Mouse (Mus musculus): Measurements from ENCODE around the gene Msh5. TPM values are rescaled to one million over a fixed set of nuclear protein-coding genes. Genes with fewer than 3 reads are reported as not detected.
A peak's percentile ranks its signal among the peaks of the same experiment; 100 is the strongest.

Msh5 gene
- polyA plus RNA-seq, 1 experiment from 2014 or later, result 1.4 TPM

DNA sequence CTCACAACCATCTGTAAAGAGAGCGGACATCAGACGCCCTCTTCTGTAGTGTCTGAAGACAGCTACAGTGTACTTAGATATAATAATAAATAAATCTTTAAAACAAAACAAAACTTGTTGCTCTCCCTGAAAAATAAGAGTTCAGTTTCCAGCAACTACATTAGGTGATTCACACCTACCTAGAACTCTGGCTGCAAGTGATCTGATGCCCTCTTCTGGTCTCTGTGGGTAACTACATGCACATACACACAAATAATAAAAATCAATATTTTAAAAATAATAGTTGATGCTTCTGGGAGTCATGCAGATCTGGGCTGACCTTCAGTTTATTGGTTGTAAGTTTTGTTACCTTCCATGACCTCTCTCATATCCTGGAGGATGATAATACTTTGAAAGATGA lies 62.3 kb downstream of the Msh5 start:
- Histone ChIP-seq H3K9ac (ENCODE audit: low read depth, low read length) (no peak overlapping the region), H3K27ac (ENCODE audit: low read depth, low read length) (no peak overlapping the region), H3K4me2 (replicated peaks; ENCODE audit: low read depth) (no peak overlapping the region), H3K9me3 (ENCODE audit: control insufficient read depth) (no peaks in the 10 kb centered on the region), H3K27me3 (replicated peaks; ENCODE audit: control insufficient read depth, insufficient read depth, low read length) (no peaks in the 10 kb centered on the region), H3K4me3 (ENCODE audit: low read depth, low read length) (no peak overlapping the region), H3K36me3 (ENCODE audit: control insufficient read depth, insufficient read depth) (peaks cover 17% of the 10 kb centered on the region), H3K4me1 (replicated peaks; ENCODE audit: control insufficient read depth, insufficient read depth, low read length) (no peaks in the 10 kb centered on the region)
- no peak for ATAC-seq
- 69% methylated on average over 2 of the region's 2 CpGs for whole genome bisulfite sequencing
- TF ChIP-seq CTCF (IDR thresholded peaks at IDR 0.05; ENCODE audit: low read depth), result peak; percentile 82

DNA sequence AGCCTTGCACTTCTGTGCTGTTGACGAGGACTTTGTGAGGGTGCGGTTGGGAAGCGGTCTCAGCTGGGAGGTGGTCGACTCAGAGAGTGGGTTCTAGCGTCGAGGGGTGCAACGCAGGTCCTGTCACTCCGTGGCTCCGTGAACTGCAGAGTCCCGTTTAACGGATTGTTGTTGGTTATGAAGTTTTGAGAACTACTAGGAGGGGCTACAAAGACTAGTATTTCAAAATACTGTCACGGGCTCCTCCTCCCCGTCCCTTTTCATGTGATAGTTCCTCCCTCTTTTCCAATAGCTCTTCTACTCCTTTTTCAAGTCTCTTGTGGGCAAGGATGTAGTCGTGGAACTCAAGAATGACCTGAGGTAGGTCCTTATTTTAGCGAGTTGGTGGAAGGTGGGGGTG lies 64.2 kb downstream of the Msh5 start:
- peak; percentile 8; the same call in 1 of the 2 replicates for ATAC-seq
- under 1% methylated on average over 15 of the region's 15 CpGs for WGBS
- Histone ChIP-seq H3K27me3 (replicated peaks; ENCODE audit: control insufficient read depth, insufficient read depth, low read length) (no peaks in the 10 kb centered on the region), H3K4me2 (replicated peaks; ENCODE audit: low read depth) (peak overlapping the region; percentile 91), H3K9ac (ENCODE audit: low read depth, low read length) (peak overlapping the region; percentile 72), H3K9me3 (ENCODE audit: control insufficient read depth) (no peaks in the 10 kb centered on the region), H3K36me3 (ENCODE audit: control insufficient read depth, insufficient read depth) (peaks cover 17% of the 10 kb centered on the region), H3K4me3 (ENCODE audit: low read depth, low read length) (peak overlapping the region; percentile 73), H3K4me1 (replicated peaks; ENCODE audit: control insufficient read depth, insufficient read depth, low read length) (no peaks in the 10 kb centered on the region), H3K27ac (ENCODE audit: low read depth, low read length) (peak overlapping the region; percentile 93)
- TF ChIP-seq CTCF (IDR thresholded peaks at IDR 0.05; ENCODE audit: low read depth), result no peak

DNA sequence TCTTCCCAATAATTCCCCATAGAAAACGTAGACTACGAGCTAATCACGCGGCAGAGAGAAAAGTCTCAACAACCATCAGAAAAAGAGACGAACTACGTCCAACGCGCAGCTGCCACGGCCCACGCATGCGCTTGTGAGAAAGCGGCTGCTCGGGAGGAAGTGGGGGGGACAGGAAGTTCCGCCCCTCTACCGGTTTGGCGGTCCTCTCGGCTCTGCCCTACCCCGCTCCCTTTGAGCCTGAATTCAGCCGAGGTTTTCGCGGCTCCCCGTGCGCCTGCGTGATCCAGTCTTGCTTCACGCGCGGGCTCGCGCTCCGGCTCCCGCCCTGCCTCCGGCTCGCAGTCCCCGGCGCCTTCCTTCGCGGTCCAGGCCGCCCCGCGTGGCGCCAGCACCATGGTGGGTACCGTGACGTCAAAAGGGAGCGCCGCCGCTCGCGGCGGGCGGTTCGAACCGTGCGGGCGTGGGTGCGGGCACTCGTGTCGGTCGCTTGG lies 64.8 kb downstream of the Msh5 start, which contains the start of gene Lsm2:
Lsm2 (plus strand) TSS at position 173 of the 491 bp plus-strand sequence.
- peak; percentile 17; the same call in 1 of the 2 replicates for TF ChIP-seq CTCF (IDR thresholded peaks at IDR 0.05; ENCODE audit: low read depth)

DNA sequence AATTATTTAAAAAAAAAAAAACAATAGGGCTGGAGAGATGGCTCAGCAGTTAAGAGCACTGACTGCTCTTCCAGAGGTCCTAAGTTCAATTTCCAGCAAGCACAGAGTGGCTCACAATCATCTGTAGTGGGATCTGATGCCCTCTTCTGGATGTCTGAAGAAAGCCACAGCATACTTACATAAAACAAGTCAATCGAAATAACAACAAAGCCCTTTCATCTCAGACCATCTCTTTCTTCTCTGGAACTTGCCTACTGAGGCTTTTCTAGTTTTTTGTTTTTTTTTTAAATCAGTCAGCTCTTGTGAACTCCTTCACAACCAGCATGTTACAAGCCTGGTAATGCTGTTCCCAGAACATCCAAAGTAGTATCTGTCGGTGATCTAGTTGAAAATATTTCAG lies 65.9 kb downstream of the Msh5 start:
- Histone ChIP-seq H3K27me3 (replicated peaks; ENCODE audit: control insufficient read depth, insufficient read depth, low read length) (no peaks in the 10 kb centered on the region), H3K27ac (ENCODE audit: low read depth, low read length) (0 out of 2 replicates have a peak overlapping the region, but pooled peaks have one; percentile 17), H3K4me2 (replicated peaks; ENCODE audit: low read depth) (peak overlapping the region; percentile 91), H3K4me3 (ENCODE audit: low read depth, low read length) (peak overlapping the region; percentile 73), H3K9me3 (ENCODE audit: control insufficient read depth) (no peaks in the 10 kb centered on the region), H3K4me1 (replicated peaks; ENCODE audit: control insufficient read depth, insufficient read depth, low read length) (no peaks in the 10 kb centered on the region), H3K9ac (ENCODE audit: low read depth, low read length) (peak overlapping the region; percentile 72; the same call in 1 of the 2 replicates), H3K36me3 (ENCODE audit: control insufficient read depth, insufficient read depth) (peaks cover 9% of the 10 kb centered on the region)
- 3% methylated on average over 2 of the region's 2 CpGs for WGBS
- ATAC-seq, result no peak
- peak; percentile 86 for TF ChIP-seq CTCF (IDR thresholded peaks at IDR 0.05; ENCODE audit: low read depth)

More for the DNA sequence above, 64.8 kb downstream of the Msh5 start, which contains the start of gene Lsm2:
- no peaks in the 10 kb centered on the region for H3K4me1 ChIP-seq (replicated peaks; ENCODE audit: control insufficient read depth, insufficient read depth, low read length)
- peak within 1 kb of the TSS; percentile 93 for H3K27ac ChIP-seq (ENCODE audit: low read depth, low read length)
- H3K4me2 ChIP-seq (replicated peaks; ENCODE audit: low read depth), result peak within 1 kb of the TSS; percentile 91
- peaks cover 17% of the 10 kb centered on the region for H3K36me3 ChIP-seq (ENCODE audit: control insufficient read depth, insufficient read depth)
- peak within 1 kb of the TSS; percentile 73 for H3K4me3 ChIP-seq (ENCODE audit: low read depth, low read length)
- H3K9me3 ChIP-seq (ENCODE audit: control insufficient read depth), result no peaks in the 10 kb centered on the region
- under 1% methylated on average over 58 of the region's 58 CpGs for WGBS
- H3K27me3 ChIP-seq (replicated peaks; ENCODE audit: control insufficient read depth, insufficient read depth, low read length), result no peaks in the 10 kb centered on the region
- H3K9ac ChIP-seq (ENCODE audit: low read depth, low read length), result peak within 1 kb of the TSS; percentile 72
- peak; percentile 87 for ATAC-seq

DNA sequence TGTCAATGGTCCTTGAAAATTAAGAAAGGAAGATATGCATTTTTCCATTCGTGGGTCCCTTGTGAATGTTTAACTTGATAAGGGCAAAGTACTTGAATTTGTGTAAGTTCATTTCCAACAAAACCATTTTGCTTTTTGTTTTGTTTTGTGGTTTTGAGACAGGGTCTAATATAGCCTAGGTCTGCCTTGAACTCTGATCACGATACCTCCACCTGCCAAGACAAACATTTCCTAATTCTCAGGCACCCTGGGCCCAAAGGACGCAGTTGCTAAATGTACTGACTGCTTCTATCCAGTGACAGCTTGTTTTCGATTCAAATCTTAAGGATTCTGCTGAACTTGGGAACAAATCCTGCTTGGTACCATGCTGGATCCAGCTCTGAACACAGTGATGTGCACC lies 66.9 kb downstream of the Msh5 start:
- Histone ChIP-seq H3K9me3 (ENCODE audit: control insufficient read depth) (no peaks in the 10 kb centered on the region), H3K36me3 (ENCODE audit: control insufficient read depth, insufficient read depth) (no peaks in the 10 kb centered on the region), H3K4me1 (replicated peaks; ENCODE audit: control insufficient read depth, insufficient read depth, low read length) (no peaks in the 10 kb centered on the region), H3K27me3 (replicated peaks; ENCODE audit: control insufficient read depth, insufficient read depth, low read length) (no peaks in the 10 kb centered on the region), H3K4me2 (replicated peaks; ENCODE audit: low read depth) (no peak overlapping the region), H3K4me3 (ENCODE audit: low read depth, low read length) (no peak overlapping the region), H3K9ac (ENCODE audit: low read depth, low read length) (no peak overlapping the region), H3K27ac (ENCODE audit: low read depth, low read length) (no peak overlapping the region)
- no peak for TF ChIP-seq CTCF (IDR thresholded peaks at IDR 0.05; ENCODE audit: low read depth)
- ATAC-seq, result no peak
- 67% methylated on average over 4 of the region's 4 CpGs for WGBS

Other genes with a start within 250 kb of the Msh5 start
- gene Cyp21a1, start 242.2 kb downstream of the Msh5 start, polyA plus RNA-seq (2015; fragmentation: Nextera tagmentation; extraction: Ambion mirVana), result 0.18 and 0.25 TPM in 2 replicates
- gene Stk19, start 209.8 kb downstream of the Msh5 start, polyA plus RNA-seq (2015; fragmentation: Nextera tagmentation; extraction: Ambion mirVana), result 29.1 and 34.0 TPM in 2 replicates
- gene Dxo, start 209.7 kb downstream of the Msh5 start, polyA plus RNA-seq (2015; fragmentation: Nextera tagmentation; extraction: Ambion mirVana), result 42.5 and 44.2 TPM in 2 replicates
- gene Skiv2l, start 196.5 kb downstream of the Msh5 start, polyA plus RNA-seq (2015; fragmentation: Nextera tagmentation; extraction: Ambion mirVana), result 18.3 and 20.8 TPM in 2 replicates
- 55.7 and 57.8 TPM in 2 replicates for gene Nelfe, start 196.4 kb downstream of the Msh5 start, polyA plus RNA-seq (2015; fragmentation: Nextera tagmentation; extraction: Ambion mirVana)
- gene Cfb, start 184.2 kb downstream of the Msh5 start, polyA plus RNA-seq (2015; fragmentation: Nextera tagmentation; extraction: Ambion mirVana), result 84.8 and 94.9 TPM in 2 replicates
- gene Zbtb12, start 167.3 kb downstream of the Msh5 start, polyA plus RNA-seq (2015; fragmentation: Nextera tagmentation; extraction: Ambion mirVana), result 0.74 and 1.1 TPM in 2 replicates
- not detected in 2 replicates for gene Gm20547, start 164.7 kb downstream of the Msh5 start, polyA plus RNA-seq (2015; fragmentation: Nextera tagmentation; extraction: Ambion mirVana)
- 60.3 and 66.2 TPM in 2 replicates for gene C2, start 148.5 kb downstream of the Msh5 start, polyA plus RNA-seq (2015; fragmentation: Nextera tagmentation; extraction: Ambion mirVana)
- gene Ehmt2, start 148.3 kb downstream of the Msh5 start, polyA plus RNA-seq (2015; fragmentation: Nextera tagmentation; extraction: Ambion mirVana), result 35.8 and 40.3 TPM in 2 replicates
- gene Slc44a4, start 132.3 kb downstream of the Msh5 start, polyA plus RNA-seq (2015; fragmentation: Nextera tagmentation; extraction: Ambion mirVana), result 119 and 128 TPM in 2 replicates
- gene Neu1, start 115.5 kb downstream of the Msh5 start, polyA plus RNA-seq (2015; fragmentation: Nextera tagmentation; extraction: Ambion mirVana), result 522 and 580 TPM in 2 replicates
- 0.64 and 1.1 TPM in 2 replicates for gene Hspa1b, start 87.5 kb downstream of the Msh5 start, polyA plus RNA-seq (2015; fragmentation: Nextera tagmentation; extraction: Ambion mirVana)
- gene Gm20481, start 76.8 kb downstream of the Msh5 start, polyA plus RNA-seq (2015; fragmentation: Nextera tagmentation; extraction: Ambion mirVana), result 0.43 TPM in 1 of 2 replicates, not detected in the other
- 6.4 and 6.5 TPM in 2 replicates for gene Hspa1a, start 74.6 kb downstream of the Msh5 start, polyA plus RNA-seq (2015; fragmentation: Nextera tagmentation; extraction: Ambion mirVana)
- gene Hspa1l, start 74.0 kb downstream of the Msh5 start, polyA plus RNA-seq (2015; fragmentation: Nextera tagmentation; extraction: Ambion mirVana), result 0.22 and 0.25 TPM in 2 replicates
- 70.6 and 76.6 TPM in 2 replicates for gene Lsm2, start 64.9 kb downstream of the Msh5 start, polyA plus RNA-seq (2015; fragmentation: Nextera tagmentation; extraction: Ambion mirVana)
- 74.0 and 84.2 TPM in 2 replicates for gene Vars, start 45.8 kb downstream of the Msh5 start, polyA plus RNA-seq (2015; fragmentation: Nextera tagmentation; extraction: Ambion mirVana)
- 0.12 and 0.20 TPM in 2 replicates for gene Vwa7, start 30.2 kb downstream of the Msh5 start, polyA plus RNA-seq (2015; fragmentation: Nextera tagmentation; extraction: Ambion mirVana)
- gene Sapcd1, start 18.7 kb downstream of the Msh5 start, polyA plus RNA-seq (2015; fragmentation: Nextera tagmentation; extraction: Ambion mirVana), result 3.2 and 4.6 TPM in 2 replicates
- gene Clic1, start 3.2 kb upstream of the Msh5 start, polyA plus RNA-seq (2015; fragmentation: Nextera tagmentation; extraction: Ambion mirVana), result 290 and 312 TPM in 2 replicates
- gene Ddah2, start 12.3 kb upstream of the Msh5 start, polyA plus RNA-seq (2015; fragmentation: Nextera tagmentation; extraction: Ambion mirVana), result 62.0 and 68.3 TPM in 2 replicates
- 0.12 TPM in 1 of 2 replicates, not detected in the other for gene Ly6g6c, start 18.6 kb upstream of the Msh5 start, polyA plus RNA-seq (2015; fragmentation: Nextera tagmentation; extraction: Ambion mirVana)
- gene Mpig6b, start 19.4 kb upstream of the Msh5 start, polyA plus RNA-seq (2015; fragmentation: Nextera tagmentation; extraction: Ambion mirVana), result 0.13 and 0.17 TPM in 2 replicates
- 2.2 TPM in 2 replicates for gene Ly6g6e, start 30.2 kb upstream of the Msh5 start, polyA plus RNA-seq (2015; fragmentation: Nextera tagmentation; extraction: Ambion mirVana)
- 3.8 and 4.9 TPM in 2 replicates for gene Ly6g6d, start 31.3 kb upstream of the Msh5 start, polyA plus RNA-seq (2015; fragmentation: Nextera tagmentation; extraction: Ambion mirVana)
- gene Ly6g6f, start 38.9 kb upstream of the Msh5 start, polyA plus RNA-seq (2015; fragmentation: Nextera tagmentation; extraction: Ambion mirVana), result not detected in 2 replicates
- 101 and 103 TPM in 2 replicates for gene Abhd16a, start 42.5 kb upstream of the Msh5 start, polyA plus RNA-seq (2015; fragmentation: Nextera tagmentation; extraction: Ambion mirVana)
- not detected in 2 replicates for gene Ly6g5c, start 61.5 kb upstream of the Msh5 start, polyA plus RNA-seq (2015; fragmentation: Nextera tagmentation; extraction: Ambion mirVana)
- 0.46 and 0.59 TPM in 2 replicates for gene Ly6g5b, start 68.7 kb upstream of the Msh5 start, polyA plus RNA-seq (2015; fragmentation: Nextera tagmentation; extraction: Ambion mirVana)
- 15.0 and 16.6 TPM in 2 replicates for gene Gpank1, start 74.7 kb upstream of the Msh5 start, polyA plus RNA-seq (2015; fragmentation: Nextera tagmentation; extraction: Ambion mirVana)
- gene Csnk2b, start 75.3 kb upstream of the Msh5 start, polyA plus RNA-seq (2015; fragmentation: Nextera tagmentation; extraction: Ambion mirVana), result 262 and 264 TPM in 2 replicates
- 26.3 and 29.7 TPM in 2 replicates for gene D17H6S53E, start 79.6 kb upstream of the Msh5 start, polyA plus RNA-seq (2015; fragmentation: Nextera tagmentation; extraction: Ambion mirVana)
- 18.3 and 22.5 TPM in 2 replicates for gene Apom, start 85.3 kb upstream of the Msh5 start, polyA plus RNA-seq (2015; fragmentation: Nextera tagmentation; extraction: Ambion mirVana)
- 37.4 and 46.0 TPM in 2 replicates for gene Bag6, start 88.4 kb upstream of the Msh5 start, polyA plus RNA-seq (2015; fragmentation: Nextera tagmentation; extraction: Ambion mirVana)
- gene Prrc2a, start 118.2 kb upstream of the Msh5 start, polyA plus RNA-seq (2015; fragmentation: Nextera tagmentation; extraction: Ambion mirVana), result 40.0 and 54.1 TPM in 2 replicates
- gene Aif1, start 129.3 kb upstream of the Msh5 start, polyA plus RNA-seq (2015; fragmentation: Nextera tagmentation; extraction: Ambion mirVana), result 23.1 and 25.4 TPM in 2 replicates
- 11.3 and 12.9 TPM in 2 replicates for gene Lst1, start 141.7 kb upstream of the Msh5 start, polyA plus RNA-seq (2015; fragmentation: Nextera tagmentation; extraction: Ambion mirVana)
- gene Ltb, start 147.7 kb upstream of the Msh5 start, polyA plus RNA-seq (2015; fragmentation: Nextera tagmentation; extraction: Ambion mirVana), result 1.7 and 2.4 TPM in 2 replicates
- 0.17 and 0.27 TPM in 2 replicates for gene Tnf, start 155.3 kb upstream of the Msh5 start, polyA plus RNA-seq (2015; fragmentation: Nextera tagmentation; extraction: Ambion mirVana)
- gene Lta, start 158.6 kb upstream of the Msh5 start, polyA plus RNA-seq (2015; fragmentation: Nextera tagmentation; extraction: Ambion mirVana), result 0.10 and 0.42 TPM in 2 replicates
- 0.23 and 0.30 TPM in 2 replicates for gene Gm16181, start 174.1 kb upstream of the Msh5 start, polyA plus RNA-seq (2015; fragmentation: Nextera tagmentation; extraction: Ambion mirVana)
- 4.1 and 4.3 TPM in 2 replicates for gene Atp6v1g2, start 186.9 kb upstream of the Msh5 start, polyA plus RNA-seq (2015; fragmentation: Nextera tagmentation; extraction: Ambion mirVana)
- gene Nfkbil1, start 189.0 kb upstream of the Msh5 start, polyA plus RNA-seq (2015; fragmentation: Nextera tagmentation; extraction: Ambion mirVana), result 8.1 and 8.2 TPM in 2 replicates
- 125 and 127 TPM in 2 replicates for gene Ddx39b, start 195.0 kb upstream of the Msh5 start, polyA plus RNA-seq (2015; fragmentation: Nextera tagmentation; extraction: Ambion mirVana)
- 672 and 681 TPM in 2 replicates for gene H2-D1, start 216.0 kb upstream of the Msh5 start, polyA plus RNA-seq (2015; fragmentation: Nextera tagmentation; extraction: Ambion mirVana)